Mouse (Mus musculus): Measurements from ENCODE around the gene Paip2b. TPM values are rescaled to one million over a fixed set of nuclear protein-coding genes. Genes with fewer than 3 reads are reported as not detected.

The Paip2b gene
- total and polyA plus RNA-seq, 3 experiments = 13.4 to 39.4 (median 35.4) TPM

GRCm38 (mm10) chr6:83779026-83779425 is 52.5 kb downstream of the Paip2b start:
- 6% methylated on average over 5 of the region's 5 CpGs for WGBS
- H3K4me1 ChIP-seq (ENCODE audit: control insufficient read depth, insufficient read depth, low read length) = peaks cover 3% of the 10 kb centered on the region
- TF ChIP-seq POLR2A (IDR thresholded peaks at IDR 0.05; ENCODE audit: insufficient read depth, low read depth, low read length) (no peak), EP300 (IDR thresholded peaks at IDR 0.05; ENCODE audit: insufficient read depth, low read depth, low read length) (0 out of 2 replicates have a peak, but pooled peaks have one; percentile 48), CTCF (IDR thresholded peaks at IDR 0.05) (peak; percentile 80)
- no peak overlapping the region for H3K4me3 ChIP-seq
- intact Hi-C loops (cut with DNase I) = loop anchor here (2.0 to 5.0 kb wide), 4 partner anchors 16 to 133 kb away; partner anchors contain the start of genes Nagk and Paip2b
- no peaks in the 10 kb centered on the region for H3K27me3 ChIP-seq (ENCODE audit: control insufficient read depth, insufficient read depth, low read length)
- no peaks in the 10 kb centered on the region for H3K36me3 ChIP-seq (ENCODE audit: control insufficient read depth, insufficient read depth, low read length)
- DNase-seq = peak; percentile 45 to 62
- H3K79me2 ChIP-seq (replicated peaks; ENCODE audit: control insufficient read depth, insufficient read depth, low read length) = no peaks in the 10 kb centered on the region
- no peak overlapping the region for H3K27ac ChIP-seq
- H3K9ac ChIP-seq (ENCODE audit: low read depth, low read length) = no peak overlapping the region

- intact Hi-C loops (cut with DNase I) = loop anchor here (2.0 to 5.0 kb wide), 4 partner anchors 16 to 134 kb away; partner anchors contain the start of genes Nagk and Paip2b
- H3K4me1 ChIP-seq (ENCODE audit: control insufficient read depth, insufficient read depth, low read length) = peaks cover 3% of the 10 kb centered on the region
- 82% methylated on average over 7 of the region's 7 CpGs for WGBS
Measured at GRCm38 (mm10) chr6:83778306-83778705, 53.2 kb downstream of the Paip2b start.

GRCm38 (mm10) chr6:83775638-83776293 is 55.8 kb downstream of the Paip2b start, which contains the start of gene Tex261:
Gene Tex261, minus strand, starts transcription at chr6:83775813.
- H3K4me3 ChIP-seq = peak within 1 kb of the TSS; percentile 89
- TF ChIP-seq EP300 (IDR thresholded peaks at IDR 0.05; ENCODE audit: insufficient read depth, low read depth, low read length) = no peak
- peak; percentile 76 for TF ChIP-seq CTCF (IDR thresholded peaks at IDR 0.05)
- TF ChIP-seq POLR2A (IDR thresholded peaks at IDR 0.05; ENCODE audit: insufficient read depth, low read depth, low read length) = peak; percentile 66; the same call in 1 of the 2 replicates
- peaks cover 3% of the 10 kb centered on the region for H3K4me1 ChIP-seq (ENCODE audit: control insufficient read depth, insufficient read depth, low read length)
- no peaks in the 10 kb centered on the region for H3K36me3 ChIP-seq (ENCODE audit: control insufficient read depth, insufficient read depth, low read length)
- no peaks in the 10 kb centered on the region for H3K27me3 ChIP-seq (ENCODE audit: control insufficient read depth, insufficient read depth, low read length)
- intact Hi-C loops (cut with DNase I) = loop anchor here (5.0 kb wide), 2 partner anchors 57 to 137 kb away; partner anchors contain the start of gene Paip2b
- under 1% methylated on average over 45 of the region's 45 CpGs for WGBS
- peak within 1 kb of the TSS; percentile 98 for H3K9ac ChIP-seq (ENCODE audit: low read depth, low read length)
- peak within 1 kb of the TSS; percentile 88 for H3K27ac ChIP-seq
- peak; percentile 93 to 95 for DNase-seq
- H3K79me2 ChIP-seq (replicated peaks; ENCODE audit: control insufficient read depth, insufficient read depth, low read length) = no peaks in the 10 kb centered on the region

More at GRCm38 (mm10) chr6:83778306-83778705, 53.2 kb downstream of the Paip2b start:
- Histone ChIP-seq H3K27me3 (ENCODE audit: control insufficient read depth, insufficient read depth, low read length) (no peaks in the 10 kb centered on the region), H3K36me3 (ENCODE audit: control insufficient read depth, insufficient read depth, low read length) (no peaks in the 10 kb centered on the region), H3K27ac (no peak overlapping the region), H3K9ac (ENCODE audit: low read depth, low read length) (no peak overlapping the region), H3K79me2 (replicated peaks; ENCODE audit: control insufficient read depth, insufficient read depth, low read length) (no peaks in the 10 kb centered on the region), H3K4me3 (no peak overlapping the region)
- no peak for DNase-seq
- TF ChIP-seq POLR2A (IDR thresholded peaks at IDR 0.05; ENCODE audit: insufficient read depth, low read depth, low read length) = no peak
- TF ChIP-seq CTCF (IDR thresholded peaks at IDR 0.05) = no peak
- no peak for TF ChIP-seq EP300 (IDR thresholded peaks at IDR 0.05; ENCODE audit: insufficient read depth, low read depth, low read length)

- peak overlapping the region; percentile 98 for H3K9ac ChIP-seq (ENCODE audit: low read depth, low read length)
- H3K36me3 ChIP-seq (ENCODE audit: control insufficient read depth, insufficient read depth, low read length) = no peaks in the 10 kb centered on the region
- no peaks in the 10 kb centered on the region for H3K27me3 ChIP-seq (ENCODE audit: control insufficient read depth, insufficient read depth, low read length)
- H3K79me2 ChIP-seq (replicated peaks; ENCODE audit: control insufficient read depth, insufficient read depth, low read length) = no peaks in the 10 kb centered on the region
- TF ChIP-seq POLR2A (IDR thresholded peaks at IDR 0.05; ENCODE audit: insufficient read depth, low read depth, low read length) (no peak), CTCF (IDR thresholded peaks at IDR 0.05) (no peak), EP300 (IDR thresholded peaks at IDR 0.05; ENCODE audit: insufficient read depth, low read depth, low read length) (no peak)
- peak; percentile 23 to 27 for DNase-seq
- peak overlapping the region; percentile 89 for H3K4me3 ChIP-seq
- 1% methylated on average over 14 of the region's 14 CpGs for WGBS
- peaks cover 3% of the 10 kb centered on the region for H3K4me1 ChIP-seq (ENCODE audit: control insufficient read depth, insufficient read depth, low read length)
- peak overlapping the region; percentile 88 for H3K27ac ChIP-seq
- intact Hi-C loops (cut with DNase I) = loop anchor here (5.0 kb wide), 2 partner anchors 57 to 137 kb away; partner anchors contain the start of gene Paip2b
Measured at GRCm38 (mm10) chr6:83774781-83775563, 56.6 kb downstream of the Paip2b start.

- DNase-seq = no peak
- Histone ChIP-seq H3K9ac (ENCODE audit: low read depth, low read length) (no peak overlapping the region), H3K4me3 (no peak overlapping the region), H3K27ac (no peak overlapping the region), H3K27me3 (ENCODE audit: control insufficient read depth, insufficient read depth, low read length) (no peaks in the 10 kb centered on the region), H3K79me2 (replicated peaks; ENCODE audit: control insufficient read depth, insufficient read depth, low read length) (no peaks in the 10 kb centered on the region), H3K4me1 (ENCODE audit: control insufficient read depth, insufficient read depth, low read length) (peaks cover 3% of the 10 kb centered on the region), H3K36me3 (ENCODE audit: control insufficient read depth, insufficient read depth, low read length) (no peaks in the 10 kb centered on the region)
- intact Hi-C loops (cut with DNase I) = no loop called here
- no peak for TF ChIP-seq CTCF (IDR thresholded peaks at IDR 0.05)
- no peak for TF ChIP-seq POLR2A (IDR thresholded peaks at IDR 0.05; ENCODE audit: insufficient read depth, low read depth, low read length)
- no peak for TF ChIP-seq EP300 (IDR thresholded peaks at IDR 0.05; ENCODE audit: insufficient read depth, low read depth, low read length)
- 57% methylated on average over 9 of the region's 9 CpGs for WGBS
Measured at GRCm38 (mm10) chr6:83774126-83774525, 57.4 kb downstream of the Paip2b start.
